Mouse (Mus musculus) gonadal fat pad, adult 2 months (tissue): ENCODE measurements around the gene Fat4. TPM values are rescaled to one million over a fixed set of nuclear protein-coding genes. Genes with fewer than 3 reads are reported as not detected.
A peak's percentile ranks its signal among the peaks of the same experiment; 100 is the strongest.

Source experiments
- DNase-seq: peaks from one replicate; pipeline ENCODE4 v3.0.0-alpha.2; 2012; ENCODE audit warnings: low read depth
- polyA plus RNA-seq: library from polyadenylated mRNA; depleted of rRNA; stranded (reverse); fragments of >200 nt; gene quantifications from 2 replicates; pipeline ENCODE4 v1.2.3, GENCODE M21; 2012

Gene Fat4
- polyA plus RNA-seq, 1 experiment, result 3.1 TPM

DNA sequence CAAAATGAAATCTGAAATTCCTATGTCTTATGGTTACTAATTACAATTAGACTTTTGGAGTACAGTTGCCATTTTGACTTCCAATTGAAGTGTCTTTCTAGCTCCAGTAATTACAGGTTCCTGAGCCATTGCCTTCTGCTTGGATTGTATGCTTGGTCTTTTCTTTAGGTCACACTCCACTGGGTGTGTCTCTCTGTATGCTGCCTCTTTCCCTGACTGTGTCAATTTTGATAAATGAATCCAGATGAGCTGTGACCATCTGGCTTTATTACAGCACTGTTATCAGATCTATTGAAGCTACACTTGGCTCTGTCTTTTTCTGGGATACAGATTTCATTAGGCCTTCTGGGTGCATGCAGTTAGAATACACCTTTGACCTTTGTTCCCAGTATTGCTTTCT lies 80.7 kb downstream of the Fat4 start:
- DNase-seq, result no peak

DNA sequence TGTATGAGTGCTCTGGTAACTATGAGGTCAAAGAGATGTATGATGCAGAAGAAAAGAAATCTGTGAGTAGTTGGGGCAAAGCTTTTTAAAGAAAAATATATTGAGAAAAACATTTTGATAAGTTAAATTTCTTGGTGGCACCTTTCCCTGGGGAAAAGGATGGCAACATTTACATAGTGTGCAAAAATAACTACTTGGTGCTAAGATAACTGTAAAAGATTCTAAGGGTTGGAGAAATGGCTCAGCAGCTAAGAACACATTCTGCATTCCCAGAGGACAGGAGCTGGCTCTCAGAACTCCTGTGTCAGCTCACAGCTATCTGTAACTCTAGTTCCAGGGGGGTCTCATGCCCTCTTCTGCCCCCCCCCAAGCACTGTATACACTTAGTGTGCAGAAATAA lies 99.6 kb downstream of the Fat4 start:
- no peak for DNase-seq

DNA sequence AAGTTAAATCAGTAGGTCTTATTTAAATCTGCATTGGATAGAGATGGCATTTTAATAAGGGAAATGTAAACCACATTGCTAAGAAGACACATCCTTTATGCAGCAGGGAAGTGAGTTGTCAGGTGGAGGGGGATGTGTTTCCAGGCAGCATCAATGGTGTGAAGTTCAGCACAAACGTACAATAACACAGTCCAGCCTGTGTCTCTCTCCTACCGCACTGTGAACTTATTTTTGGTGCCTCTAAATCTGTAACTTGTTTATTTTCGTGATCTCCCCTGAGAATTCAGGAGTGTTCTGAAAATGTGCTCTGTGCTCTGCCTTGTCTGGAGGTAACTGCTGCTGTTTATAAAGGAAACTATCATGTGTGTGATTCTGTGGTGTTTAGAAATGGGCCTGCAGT lies 102.4 kb downstream of the Fat4 start:
- DNase-seq, result no peak

DNA sequence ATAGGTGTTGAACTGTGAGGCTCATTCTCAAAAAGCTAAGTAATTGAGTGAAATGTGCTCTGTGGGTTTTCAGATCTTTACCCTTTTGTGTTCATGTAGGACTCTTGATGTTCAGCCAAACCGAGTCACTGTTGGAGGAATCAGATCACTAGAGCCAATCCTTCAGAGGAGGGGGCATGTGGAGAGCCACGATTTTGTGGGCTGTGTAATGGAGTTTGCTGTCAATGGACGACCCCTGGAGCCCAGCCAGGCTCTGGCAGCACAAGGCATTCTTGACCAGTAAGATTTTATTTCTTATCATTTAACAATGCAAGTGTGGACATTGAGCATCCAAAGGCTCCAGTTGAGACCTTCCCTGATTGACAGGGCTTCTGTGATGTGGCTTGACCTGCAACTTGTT lies 113.3 kb downstream of the Fat4 start:
- DNase-seq, result no peak

DNA sequence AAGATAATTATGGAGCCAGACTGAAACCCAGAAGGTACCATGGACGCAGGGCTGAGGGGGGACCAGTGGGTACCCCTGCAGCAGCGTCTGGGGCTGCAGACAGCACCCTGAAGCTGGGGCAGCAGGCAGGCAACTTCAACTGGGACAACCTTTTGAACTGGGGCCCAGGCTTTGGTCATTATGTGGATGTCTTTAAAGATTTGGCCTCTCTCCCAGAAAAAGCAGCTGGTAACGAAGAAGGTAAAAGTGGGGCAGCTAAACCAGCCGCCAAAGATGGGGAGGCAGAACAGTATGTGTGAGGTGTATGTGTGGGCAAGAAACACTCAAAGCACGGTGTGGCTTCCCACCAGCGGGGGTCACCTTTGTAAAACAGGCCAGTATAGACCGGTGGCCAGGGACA lies 123.8 kb downstream of the Fat4 start:
- DNase-seq, result no peak

DNA sequence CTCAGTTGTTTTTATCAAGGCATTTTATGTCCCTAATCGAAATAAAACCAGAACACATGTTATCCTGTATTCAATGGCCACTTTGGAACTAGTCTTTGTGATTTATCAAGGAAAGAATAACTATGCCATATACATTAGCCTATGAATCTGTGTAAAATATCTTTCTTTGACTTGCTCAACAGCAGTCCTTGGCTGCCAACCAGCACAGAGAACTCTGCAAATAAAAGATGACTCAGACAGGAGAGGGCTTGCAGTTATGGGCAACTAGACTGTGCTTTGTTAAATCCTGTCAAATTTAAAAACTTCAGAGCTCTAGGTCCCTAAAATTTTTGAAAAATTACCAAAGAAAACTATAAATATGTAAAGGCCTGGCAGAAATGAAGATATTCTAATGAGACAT lies 130.9 kb downstream of the Fat4 start:
- DNase-seq, result peak; percentile 14

DNA sequence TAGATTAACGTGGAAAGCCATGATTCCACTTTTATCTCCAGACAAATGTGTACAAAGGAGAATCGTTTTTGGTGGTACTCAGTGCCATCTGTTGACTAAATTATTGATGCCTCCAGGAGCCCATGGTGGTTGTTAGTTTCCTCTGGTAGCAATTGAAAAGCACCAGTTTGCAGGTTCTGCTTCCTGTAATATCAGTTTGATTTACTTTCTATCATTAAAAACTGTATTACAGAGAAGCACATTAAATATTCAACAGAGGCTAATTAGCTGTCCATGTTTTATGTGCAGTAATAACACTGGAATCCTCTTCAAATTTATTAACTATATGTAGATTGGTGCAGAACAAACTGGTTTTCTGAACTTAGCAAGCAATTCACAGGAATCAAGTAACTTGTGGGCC lies 149.4 kb downstream of the Fat4 start:
- no peak for DNase-seq

DNA sequence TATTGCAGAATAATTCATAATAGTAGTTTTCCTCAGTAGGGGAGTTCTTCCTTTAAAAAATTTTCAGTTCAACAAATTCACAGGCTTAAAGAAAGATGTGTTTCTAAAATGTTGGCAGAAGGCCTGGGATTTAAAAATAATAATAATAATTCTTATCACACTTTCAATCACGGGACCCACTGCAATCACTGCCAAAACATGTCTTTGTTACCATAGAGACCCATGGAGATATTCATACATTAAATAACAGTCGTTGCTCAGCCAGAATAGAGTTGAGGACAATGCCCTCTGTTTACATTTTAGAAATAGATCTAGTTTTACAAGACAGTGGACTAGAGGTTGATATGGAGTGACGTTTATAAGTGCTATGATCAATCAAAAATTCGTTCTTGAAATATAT lies 159.7 kb downstream of the Fat4 start:
- DNase-seq, result no peak

DNA sequence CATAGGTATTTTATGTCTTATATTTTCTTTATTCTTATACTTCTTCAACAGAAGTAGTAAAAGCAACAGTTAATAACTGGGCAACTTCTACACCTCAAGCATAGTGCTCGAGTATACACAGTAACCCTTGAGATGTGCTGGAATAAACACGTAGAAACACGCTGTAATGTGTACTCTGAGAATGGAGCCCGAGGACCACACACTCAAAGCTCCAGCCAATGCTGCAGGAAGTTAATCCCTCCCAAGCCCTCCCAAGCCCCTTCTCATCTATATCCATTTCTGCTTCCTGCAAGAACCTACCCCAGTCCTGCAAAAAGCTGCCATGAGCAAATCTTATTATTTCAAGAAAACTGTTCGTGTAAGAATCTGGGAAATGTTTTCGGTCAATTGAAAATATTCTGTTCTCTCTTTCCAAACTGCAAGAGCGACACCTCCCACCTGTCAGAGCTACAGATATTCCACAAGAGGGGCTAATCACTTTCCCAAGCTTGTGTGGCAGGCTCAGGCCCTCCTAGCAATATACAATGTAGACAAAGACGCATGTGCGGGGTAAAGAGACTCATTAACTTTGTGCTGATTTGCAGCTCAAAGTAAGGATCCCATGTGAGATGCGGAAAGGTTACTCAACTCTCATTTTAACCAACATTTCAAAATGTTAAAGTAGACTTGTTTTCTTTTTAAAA lies 161.0 kb downstream of the Fat4 start:
- DNase-seq, result no peak

DNA sequence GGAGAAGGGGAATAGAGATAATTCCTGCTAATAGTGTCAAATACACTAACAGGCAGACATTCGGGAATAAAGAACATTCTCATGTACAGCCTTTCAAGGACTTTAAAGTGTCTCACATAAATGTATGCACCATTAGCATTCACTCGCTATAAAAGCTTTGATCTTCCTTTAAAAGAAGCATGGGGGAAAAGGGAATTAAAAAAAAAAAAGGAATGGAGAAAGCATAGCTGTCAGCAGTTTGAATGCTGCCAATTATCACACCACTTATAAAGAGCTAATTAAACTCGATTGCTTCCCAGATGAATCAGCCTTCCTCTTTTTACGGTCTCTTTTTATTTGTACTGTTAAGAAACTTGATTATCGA lies 161.5 kb downstream of the Fat4 start:
- DNase-seq, result no peak

DNA sequence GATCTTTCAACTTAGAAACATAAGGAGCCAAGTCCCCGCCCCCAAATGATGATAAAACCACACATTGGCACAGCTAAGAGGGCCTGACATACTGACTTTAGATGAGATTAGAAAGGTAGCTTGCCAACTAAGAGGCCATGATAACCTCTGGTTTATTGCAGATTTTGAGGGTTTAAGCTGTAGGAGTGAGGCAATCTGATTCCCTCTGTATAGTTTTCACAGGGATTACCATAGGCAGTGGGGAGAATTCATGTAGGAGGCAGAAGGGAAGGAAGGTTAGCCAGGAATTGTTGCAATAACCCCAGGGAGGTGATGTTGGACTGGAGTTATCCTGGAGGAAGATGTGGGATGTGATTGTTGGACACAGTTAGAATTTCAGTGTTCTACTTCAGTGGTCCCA lies 163.4 kb downstream of the Fat4 start:
- peak; percentile 60 for DNase-seq

DNA sequence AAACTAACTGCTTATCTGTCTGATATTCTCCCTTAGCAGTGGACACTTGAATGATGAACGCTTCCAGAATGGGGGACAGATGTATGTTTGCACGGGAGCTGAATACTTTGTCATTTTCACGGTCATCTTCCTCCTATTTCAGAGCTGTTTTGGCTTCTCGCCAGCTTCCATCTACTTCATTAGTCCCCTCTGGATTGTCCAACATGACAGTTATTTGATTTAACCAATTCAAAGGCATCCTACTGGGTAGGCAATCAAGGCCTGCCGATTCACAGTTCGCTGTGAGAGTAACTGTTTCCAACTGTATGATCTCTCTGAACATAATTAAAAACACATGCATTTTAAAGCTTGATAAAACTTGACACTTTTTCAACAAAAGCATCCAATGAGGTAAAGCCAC lies 166.3 kb downstream of the Fat4 start:
- no peak for DNase-seq
